Mouse (Mus musculus) cortical plate, adult 2 months (tissue): ENCODE results near the gene Prickle1. TPM values are rescaled to one million over a fixed set of nuclear protein-coding genes. Genes with fewer than 3 reads are reported as not detected.

Experiments used
- H3K27ac ChIP-seq: fragments of 200-500 bp; 2 replicates; pipeline ENCODE4 v1.5.1; 2012; ENCODE audit warnings: low read length, control low read depth, inconsistent platforms; ENCODE audit not compliant: insufficient read depth
- H3K4me1 ChIP-seq: fragments of 200-500 bp; 2 replicates; pipeline ENCODE4 v1.6.1; 2011; ENCODE audit warnings: low read length; ENCODE audit not compliant: control insufficient read depth, insufficient read depth
- H3K4me3 ChIP-seq: fragments of 200-500 bp; 2 replicates; pipeline ENCODE4 v1.5.1; 2011; ENCODE audit warnings: mild to moderate bottlenecking, low read length, control low read depth; ENCODE audit not compliant: insufficient read depth
- CTCF ChIP-seq: fragments of 200-500 bp; IDR thresholded peaks from 2 replicates; pipeline ENCODE4 v1.5.1; 2011; ENCODE audit warnings: mild to moderate bottlenecking, control low read depth, low read length; ENCODE audit not compliant: insufficient read depth; ENCODE audit errors: extremely low read depth
- POLR2A ChIP-seq: fragments of 200-500 bp; IDR thresholded peaks from 2 replicates; pipeline ENCODE4 v1.6.1; 2011; ENCODE audit warnings: mild to moderate bottlenecking, low read length, control low read depth; ENCODE audit not compliant: insufficient read depth; ENCODE audit errors: extremely low read depth
- polyA plus RNA-seq: library from polyadenylated mRNA; depleted of rRNA; stranded (reverse); fragments of >200 nt; gene quantifications from 2 replicates; pipeline ENCODE4 v1.2.3, GENCODE M21; 2012

Prickle1 gene
- polyA plus RNA-seq, 1 experiment = 51.8 TPM

DNA sequence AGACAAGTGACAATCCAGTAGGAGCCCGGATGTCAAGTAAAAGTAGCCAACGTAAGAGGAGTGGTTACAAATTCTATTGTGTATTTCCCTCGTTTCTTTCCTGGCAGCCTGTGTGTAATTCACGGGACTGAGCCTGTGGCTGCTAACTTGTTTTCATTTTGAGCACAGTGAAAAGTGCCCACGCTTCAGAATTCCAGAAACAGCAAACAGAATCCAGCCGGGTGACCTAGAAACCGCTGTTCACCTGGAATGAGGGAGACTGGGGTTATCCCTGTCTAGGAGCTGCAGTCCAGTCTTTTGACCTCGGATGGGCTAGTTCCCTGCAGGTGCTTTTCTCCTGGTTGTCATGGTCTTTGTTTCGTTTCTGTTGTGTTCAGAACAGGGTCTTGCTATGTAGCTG, 80.4 kb downstream of the Prickle1 start:
- TF ChIP-seq CTCF = no peak
- no peak for TF ChIP-seq POLR2A

DNA sequence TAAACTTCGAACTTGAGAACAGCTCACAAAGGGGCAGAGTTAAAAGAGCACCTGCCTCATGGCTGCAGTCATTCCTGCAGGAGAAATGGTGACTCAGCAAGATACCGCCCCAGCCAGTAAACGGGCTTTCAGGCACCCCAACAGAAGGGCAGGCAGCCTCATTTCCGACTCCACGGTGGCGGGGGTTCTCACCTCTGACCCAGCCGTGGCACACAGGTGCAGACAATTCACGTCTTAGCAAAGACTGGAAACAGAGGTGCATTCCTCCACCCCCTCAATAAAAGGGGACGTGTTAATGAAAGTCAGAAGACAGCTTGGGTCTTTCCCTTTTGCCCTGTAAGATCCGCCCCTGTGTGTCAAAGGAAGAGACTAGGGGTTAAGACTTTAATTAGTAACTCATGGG, 81.8 kb downstream of the Prickle1 start:
- Histone ChIP-seq H3K4me1 (peaks cover 6% of the 10 kb centered on the region), H3K4me3 (no peak overlapping the region), H3K27ac (no peak overlapping the region)
- TF ChIP-seq CTCF (no peak), POLR2A (no peak)

More for the DNA sequence above, 80.4 kb downstream of the Prickle1 start:
- Histone ChIP-seq H3K27ac (no peak overlapping the region), H3K4me3 (no peak overlapping the region), H3K4me1 (peaks cover 6% of the 10 kb centered on the region)

DNA sequence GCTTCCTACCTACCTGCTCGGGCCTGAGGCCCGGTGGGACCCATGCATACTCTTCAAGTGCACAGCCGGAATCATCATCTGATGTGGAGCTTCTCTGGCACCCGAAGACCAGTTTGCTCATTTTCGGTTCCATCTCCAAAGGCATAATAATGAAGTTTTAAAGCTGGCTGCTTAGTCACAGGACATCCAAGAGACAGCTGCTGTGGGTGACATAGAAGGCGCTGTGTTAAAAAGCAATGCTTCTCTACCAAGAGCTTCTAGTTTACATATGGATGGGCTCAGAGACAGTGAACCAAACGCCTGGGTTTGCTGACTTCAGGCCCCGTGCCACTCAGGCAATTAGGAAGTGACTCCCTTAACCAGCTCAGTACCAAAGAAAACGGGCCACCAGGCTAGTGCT, 83.3 kb downstream of the Prickle1 start:
- H3K4me1 ChIP-seq = peaks cover 6% of the 10 kb centered on the region
- no peak overlapping the region for H3K4me3 ChIP-seq
- TF ChIP-seq POLR2A = no peak
- TF ChIP-seq CTCF = no peak
- H3K27ac ChIP-seq = no peak overlapping the region

DNA sequence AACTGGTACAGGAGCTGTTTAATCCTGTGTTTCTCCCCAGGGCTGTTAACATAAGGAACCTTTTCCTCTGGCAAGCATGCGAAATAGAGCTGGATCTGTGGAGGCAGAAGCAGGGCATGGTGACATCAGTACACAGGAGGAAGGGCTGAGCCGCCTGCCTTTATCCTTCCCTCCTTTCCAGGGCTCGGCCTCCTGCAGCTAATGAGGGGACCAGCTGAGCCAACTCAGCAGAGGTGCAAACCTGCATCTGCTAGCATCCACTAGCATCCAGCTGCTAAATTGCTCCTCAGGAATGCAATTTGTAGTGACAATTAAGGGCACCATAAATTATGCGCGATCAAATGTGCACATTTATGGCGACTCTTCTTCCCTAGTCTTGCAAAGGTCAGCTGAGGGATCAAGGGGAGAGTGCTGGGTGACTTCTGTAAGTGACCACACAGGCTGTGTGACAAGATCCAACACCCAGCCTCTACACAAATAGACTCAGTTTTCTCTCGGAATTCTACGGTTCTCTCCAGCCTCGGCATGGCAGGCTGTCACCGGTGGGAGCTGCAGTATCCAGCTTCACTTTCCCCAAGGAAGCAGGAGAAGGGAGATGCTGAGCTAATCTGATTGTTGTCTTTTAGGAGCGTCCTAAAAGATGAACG, 84.9 kb downstream of the Prickle1 start:
- TF ChIP-seq CTCF (no peak), POLR2A (no peak)
- no peak overlapping the region for H3K27ac ChIP-seq
- no peak overlapping the region for H3K4me3 ChIP-seq
- peaks cover 6% of the 10 kb centered on the region for H3K4me1 ChIP-seq

DNA sequence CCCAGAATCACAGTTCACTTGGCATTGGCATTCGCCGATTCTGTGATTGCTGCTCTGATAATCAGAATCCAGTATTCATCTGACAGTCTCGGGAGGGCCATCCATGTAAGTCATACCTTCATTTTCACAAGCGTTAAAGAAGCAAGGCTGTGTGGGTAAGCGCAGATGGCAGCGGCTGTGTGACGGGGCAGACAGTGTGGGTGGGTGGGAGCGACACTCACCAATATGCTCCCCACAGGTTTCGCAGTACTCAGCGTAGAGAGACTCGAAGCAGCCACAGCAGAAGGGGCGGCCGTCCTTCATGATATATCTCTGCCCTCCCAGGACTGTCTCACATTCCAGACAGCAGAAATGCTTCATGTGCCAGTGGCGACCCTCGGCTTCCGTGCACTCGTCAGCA, 90.9 kb downstream of the Prickle1 start:
- no peak overlapping the region for H3K27ac ChIP-seq
- no peak for TF ChIP-seq CTCF
- no peak for TF ChIP-seq POLR2A
- H3K4me3 ChIP-seq = no peak overlapping the region
- H3K4me1 ChIP-seq = peaks cover 2% of the 10 kb centered on the region; the same call in 1 of the 2 replicates

DNA sequence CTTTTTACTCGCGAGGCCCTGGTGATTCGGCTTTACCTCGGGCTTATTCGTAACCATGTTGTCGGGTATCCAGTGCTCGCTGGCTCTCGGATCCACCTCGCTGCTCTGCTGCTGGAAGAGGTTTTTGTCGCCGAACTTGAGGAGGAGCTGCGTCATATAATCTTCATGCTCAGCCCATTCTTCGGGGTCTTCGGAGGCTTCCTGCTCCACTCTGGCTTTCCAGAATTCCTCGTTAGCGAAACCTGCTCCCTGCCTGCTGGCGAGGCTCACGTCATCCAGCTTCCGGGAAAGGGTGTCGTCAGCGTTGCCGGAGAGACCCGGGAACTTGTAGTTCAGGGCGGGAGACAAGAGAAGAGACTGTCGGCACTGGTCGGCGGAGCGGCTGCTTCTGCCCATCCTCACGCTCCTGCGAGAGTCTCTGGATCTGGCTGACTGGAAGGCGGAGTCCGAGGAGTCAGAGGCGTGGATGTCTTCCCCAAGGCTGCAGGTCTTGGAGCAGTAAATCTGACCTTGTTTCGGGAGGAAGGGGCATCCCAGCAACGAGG, 92.4 kb downstream of the Prickle1 start:
- no peak for TF ChIP-seq CTCF
- no peak for TF ChIP-seq POLR2A
- no peak overlapping the region for H3K4me3 ChIP-seq
- no peak overlapping the region for H3K27ac ChIP-seq
- H3K4me1 ChIP-seq = peaks cover 2% of the 10 kb centered on the region; the same call in 1 of the 2 replicates

DNA sequence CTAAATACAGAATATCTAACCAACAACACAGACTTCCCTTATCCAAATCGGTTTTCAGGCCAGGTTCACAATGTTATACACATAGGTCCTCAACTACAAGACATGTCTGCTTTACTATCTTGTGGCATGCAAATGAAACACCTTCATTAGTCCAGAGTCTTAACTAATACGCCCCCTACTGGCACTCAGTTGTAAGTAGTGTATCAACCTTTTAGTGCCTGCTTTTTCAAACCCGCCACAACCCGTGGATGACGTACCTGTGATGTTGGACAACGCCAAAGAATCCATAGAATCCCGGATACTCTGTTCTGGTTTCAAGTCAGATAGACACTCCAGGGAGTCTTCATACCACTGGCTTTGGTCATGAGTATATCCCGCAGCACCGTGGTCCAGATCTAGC, 93.0 kb downstream of the Prickle1 start:
- TF ChIP-seq CTCF = 0 out of 2 replicates have a peak, but pooled peaks have one; percentile 1
- TF ChIP-seq POLR2A = no peak
- no peak overlapping the region for H3K27ac ChIP-seq
- H3K4me1 ChIP-seq = peaks cover 2% of the 10 kb centered on the region; the same call in 1 of the 2 replicates
- no peak overlapping the region for H3K4me3 ChIP-seq

DNA sequence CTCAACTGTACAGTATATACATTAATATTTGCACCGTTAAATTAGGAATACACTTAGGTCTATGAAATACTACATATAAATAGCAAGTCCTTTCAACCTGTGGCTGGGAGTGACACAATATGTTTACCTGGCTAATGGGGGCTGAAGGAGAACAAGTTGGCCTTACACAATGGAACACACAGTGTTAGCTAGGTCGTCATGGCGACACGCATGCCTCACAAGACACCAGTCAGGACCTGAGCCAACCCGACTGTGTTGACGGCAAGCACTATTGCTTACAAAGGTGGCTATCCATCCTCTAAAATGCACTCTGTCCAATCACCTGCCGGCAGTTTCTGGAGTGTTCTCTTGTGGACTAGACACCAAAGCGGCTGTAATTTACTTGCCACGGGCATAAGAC, 95.8 kb downstream of the Prickle1 start:
- Histone ChIP-seq H3K4me1 (no peaks in the 10 kb centered on the region), H3K4me3 (no peak overlapping the region), H3K27ac (no peak overlapping the region)
- TF ChIP-seq CTCF (no peak), POLR2A (no peak)

DNA sequence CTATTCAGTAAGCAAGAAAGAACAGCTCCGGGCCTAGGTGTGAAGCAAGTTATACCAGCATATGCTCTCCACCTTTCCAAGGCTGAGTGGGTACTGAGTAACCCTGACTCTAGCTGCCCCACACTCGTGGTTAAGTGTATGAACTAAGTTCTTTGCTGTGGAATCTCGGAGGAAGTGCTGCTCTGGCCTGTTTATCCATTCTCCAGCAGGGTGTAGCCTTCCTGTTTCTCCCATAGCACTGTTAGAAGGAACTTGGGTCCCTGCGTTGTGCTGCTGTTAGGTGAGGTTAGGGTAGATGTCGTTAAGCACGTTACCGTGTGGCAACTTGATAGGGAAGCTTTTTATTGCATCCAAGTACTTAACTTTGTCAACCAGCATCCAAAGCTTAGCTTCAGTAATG, 101.0 kb downstream of the Prickle1 start:
- TF ChIP-seq POLR2A = no peak
- TF ChIP-seq CTCF = no peak
- peak overlapping the region; percentile 1; the same call in 1 of the 2 replicates for H3K27ac ChIP-seq

DNA sequence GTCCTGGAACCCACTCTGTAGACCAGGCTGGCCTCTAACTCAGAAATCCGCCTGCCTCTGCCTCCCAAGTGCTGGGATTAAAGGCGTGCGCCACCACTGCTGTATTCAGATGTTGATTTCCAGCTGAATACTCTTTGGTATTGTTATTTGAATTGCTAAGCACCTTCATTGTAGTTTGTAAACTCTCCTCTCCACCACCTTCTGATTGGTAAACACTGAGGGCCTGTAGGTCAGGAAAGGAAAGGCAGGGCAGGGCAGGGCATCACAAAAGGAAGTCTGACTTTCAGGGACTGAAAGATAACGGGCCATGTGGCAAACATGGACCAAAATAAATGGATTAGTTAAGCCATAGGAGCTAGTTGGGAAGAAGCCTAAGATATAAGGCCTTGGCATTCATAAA, 106.1 kb downstream of the Prickle1 start:
- no peak for TF ChIP-seq POLR2A
- no peak for TF ChIP-seq CTCF
- H3K27ac ChIP-seq = no peak overlapping the region
- H3K4me3 ChIP-seq = no peak overlapping the region
- H3K4me1 ChIP-seq = no peaks in the 10 kb centered on the region

More for the DNA sequence above, 101.0 kb downstream of the Prickle1 start:
- no peak overlapping the region for H3K4me3 ChIP-seq
- H3K4me1 ChIP-seq = no peaks in the 10 kb centered on the region

DNA sequence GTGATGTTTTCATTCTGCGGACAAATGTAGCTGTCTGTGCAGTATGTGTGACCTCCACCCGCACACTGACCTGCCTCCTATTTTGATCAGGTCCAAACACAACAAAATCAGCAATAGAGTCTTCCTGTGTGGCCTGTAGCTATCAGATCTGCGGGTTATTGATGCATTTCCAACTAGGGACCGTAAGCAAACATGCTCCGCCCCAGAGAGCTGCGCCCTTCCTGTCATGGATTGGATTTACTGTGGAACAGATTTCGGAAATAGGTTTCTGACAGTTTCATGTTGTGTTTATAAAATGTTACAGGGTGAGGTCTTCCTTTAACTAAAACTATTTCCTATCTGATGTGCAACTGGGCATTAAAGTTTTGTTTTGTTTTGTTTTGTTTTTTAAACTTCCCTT, 109.6 kb downstream of the Prickle1 start:
- H3K4me3 ChIP-seq = no peak overlapping the region
- TF ChIP-seq CTCF (no peak), POLR2A (no peak)
- H3K4me1 ChIP-seq = peaks cover 2% of the 10 kb centered on the region; the same call in 1 of the 2 replicates
- H3K27ac ChIP-seq = no peak overlapping the region
